Mouse (Mus musculus): Measurements from ENCODE around the gene Zfp692.
"Not testable (repeated sequence)": the region's sequence is repeated elsewhere in the genome, so short reads cannot be mapped to it uniquely, and the experiment has no call there.

Gene Zfp692

GRCm38 (mm10) chr11:58352681-58353548 is 46.0 kb downstream of the Zfp692 start:
- in situ Hi-C loops (cut with MboI, MseI): no loop called here

- in situ Hi-C loops (cut with MboI, MseI): no loop called here
Observed at GRCm38 (mm10) chr11:58353709-58354108, 46.8 kb downstream of the Zfp692 start.

GRCm38 (mm10) chr11:58354476-58354875 is 47.6 kb downstream of the Zfp692 start:
- in situ Hi-C loops (cut with MboI, MseI): no loop called here

GRCm38 (mm10) chr11:58354927-58355326 is 48.1 kb downstream of the Zfp692 start:
- in situ Hi-C loops (cut with MboI, MseI): loop anchor here in 1 of 2 experiments (5.0 kb wide), 1 partner anchor 107 kb away; the partner anchor contains the start of gene Olfr30

DNA sequence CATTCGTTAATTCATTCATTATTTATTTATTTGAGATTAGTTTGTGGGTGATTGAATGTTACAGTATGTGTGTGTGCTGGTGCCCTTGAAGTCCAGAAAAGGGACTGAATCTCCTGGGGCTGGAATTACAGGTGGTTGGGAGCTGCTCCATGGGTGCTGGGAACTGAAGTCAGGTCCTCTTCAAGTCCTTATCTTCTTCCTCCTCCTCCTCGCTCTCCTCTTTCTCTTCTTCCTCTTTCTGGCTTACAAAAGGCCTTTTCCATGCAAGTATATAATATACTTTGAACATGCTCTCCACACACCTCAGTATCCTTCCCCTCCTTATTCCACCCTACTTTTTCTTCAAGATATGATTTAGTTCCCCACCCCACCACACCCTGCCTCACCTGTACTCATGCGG is 50.2 kb downstream of the Zfp692 start:
- in situ Hi-C loops (cut with MboI, MseI): loop anchor here in 1 of 2 experiments (5.0 kb wide), 1 partner anchor 105 kb away; the partner anchor contains the start of gene Olfr30

- in situ Hi-C loops (cut with MboI, MseI): loop anchor here in 1 of 2 experiments (5.0 kb wide), 1 partner anchor 104 kb away; the partner anchor contains the start of gene Olfr30
Observed at GRCm38 (mm10) chr11:58357844-58358534, 51.1 kb downstream of the Zfp692 start.

DNA sequence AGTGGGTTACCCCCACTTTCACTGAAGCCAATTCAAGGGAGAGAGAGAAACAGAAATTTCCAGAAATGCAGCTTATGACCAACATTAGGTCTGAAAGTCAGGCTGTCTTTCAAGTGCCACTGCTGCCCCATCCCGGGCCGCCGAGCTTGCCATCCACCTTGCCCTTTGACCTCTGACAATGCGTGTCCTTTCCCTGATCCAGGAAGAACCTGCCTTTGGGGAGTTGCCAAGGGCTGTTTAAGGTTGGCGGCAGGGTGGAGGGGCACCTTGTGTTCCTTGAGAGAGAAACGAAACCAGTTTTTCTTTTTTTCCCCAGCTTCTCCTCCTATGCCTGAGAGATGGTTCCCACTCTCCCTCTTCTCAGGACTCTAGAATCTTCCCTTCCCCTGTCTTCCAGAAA is 55.7 kb downstream of the Zfp692 start:
- in situ Hi-C loops (cut with MboI, MseI): not testable (repeated sequence)

Data from T-helper 17 cell (primary cell).